ENCODE assay signal across 9 mouse cellular contexts in genomic region chr1:83746036-83746435, GRCm38 (mm10).
DNase-seq lines count a peak whose midpoint lies in the region; ATAC-seq and TF ChIP-seq lines count a peak whose summit lies in the region.
"Had no signal": no experiment of that assay in that cellular context is flagged by ENCODE, and none has a peak within 500 bp of the region (broad histone marks: within the 10 kb centered on the region; RNA-seq: fewer than 3 reads in every experiment).

No protein-coding gene starts in this region.

- no peaks in the 10 kb centered on the region for H3K27me3 ChIP-seq in forebrain, postnatal 0 days (ENCODE audit: insufficient read depth, low read length)
- H3K27me3 ChIP-seq in midbrain, embryonic 16.5 days (ENCODE audit: control insufficient read depth, insufficient read depth, low read depth, low read length), result no peaks in the 10 kb centered on the region
- H3K27me3 ChIP-seq: embryonic facial prominence, embryonic 13.5 days had no signal

- H3K4me2 ChIP-seq in forebrain, postnatal 0 days (ENCODE audit: low read depth), result no peak overlapping the region
- peak overlapping the region; percentile 6; the same call in 1 of the 2 replicates for H3K4me2 ChIP-seq in midbrain, embryonic 16.5 days (ENCODE audit: low read length)
- H3K4me2 ChIP-seq: embryonic facial prominence, embryonic 13.5 days; limb, embryonic 15.5 days had no signal

- no peaks in the 10 kb centered on the region for H3K9me3 ChIP-seq in forebrain, postnatal 0 days (ENCODE audit: low read length)
- no peaks in the 10 kb centered on the region for H3K9me3 ChIP-seq in midbrain, embryonic 16.5 days (replicated peaks; ENCODE audit: control insufficient read depth, low read length, poor library complexity, severe bottlenecking)
- H3K9me3 ChIP-seq: limb, embryonic 15.5 days had no signal

- H3K27ac ChIP-seq in forebrain, postnatal 0 days (ENCODE audit: low read depth, low read length), result peak overlapping the region; percentile 17; the same call in 1 of the 2 replicates
- H3K27ac ChIP-seq in layer of hippocampus, adult 2 months, result no peak overlapping the region
- H3K27ac ChIP-seq in midbrain, embryonic 16.5 days (ENCODE audit: low read length), result no peak overlapping the region
- H3K27ac ChIP-seq: embryonic facial prominence, embryonic 13.5 days; limb, embryonic 15.5 days had no signal

- peak; percentile 26 for DNase-seq in urinary bladder, postnatal 14 days (ENCODE audit: low spot score)
- no peak for DNase-seq in urinary bladder, postnatal 4 days (ENCODE audit: low spot score in 2 of 2)
- DNase-seq in cerebellum, adult 18-20 months, result peak; percentile 51 to 55
- DNase-seq in forebrain, postnatal 0 days, result peak; percentile 92
- DNase-seq in layer of hippocampus, adult 2 months (ENCODE audit: low spot score in 2 of 2), result peak; percentile 67 to 72

- H3K9ac ChIP-seq in forebrain, postnatal 0 days, result no peak overlapping the region
- no peak overlapping the region for H3K9ac ChIP-seq in midbrain, embryonic 16.5 days (ENCODE audit: low read depth, low read length)
- H3K9ac ChIP-seq: embryonic facial prominence, embryonic 13.5 days; limb, embryonic 15.5 days had no signal

- H3K4me3 ChIP-seq in forebrain, postnatal 0 days (ENCODE audit: low read depth, low read length), result no peak overlapping the region
- H3K4me3 ChIP-seq in layer of hippocampus, adult 2 months, result no peak overlapping the region
- no peak overlapping the region for H3K4me3 ChIP-seq in midbrain, embryonic 16.5 days (ENCODE audit: low read depth, low read length)
- H3K4me3 ChIP-seq: embryonic facial prominence, embryonic 13.5 days; limb, embryonic 15.5 days had no signal

- no peaks in the 10 kb centered on the region for H3K36me3 ChIP-seq in forebrain, postnatal 0 days (ENCODE audit: insufficient read depth)
- no peaks in the 10 kb centered on the region for H3K36me3 ChIP-seq in midbrain, embryonic 16.5 days (ENCODE audit: control insufficient read depth, insufficient read depth, low read length)
- H3K36me3 ChIP-seq: embryonic facial prominence, embryonic 13.5 days; limb, embryonic 15.5 days had no signal

- 20% methylated on average over 6 of the region's 6 CpGs for WGBS in forebrain, postnatal 0 days
- WGBS in midbrain, embryonic 16.5 days, result 21% methylated on average over 6 of the region's 6 CpGs

- no peaks in the 10 kb centered on the region for H3K4me1 ChIP-seq in forebrain, postnatal 0 days (ENCODE audit: insufficient read depth)
- H3K4me1 ChIP-seq in midbrain, embryonic 16.5 days (ENCODE audit: control insufficient read depth, insufficient read depth, low read length), result peaks cover 8% of the 10 kb centered on the region; the same call in 1 of the 2 replicates
- H3K4me1 ChIP-seq: embryonic facial prominence, embryonic 13.5 days; limb, embryonic 15.5 days had no signal

- TF ChIP-seq CTCF in forebrain, postnatal 0 days (IDR thresholded peaks at IDR 0.05; ENCODE audit: low read depth), result peak; percentile 87
- TF ChIP-seq CTCF in layer of hippocampus, adult 2 months (conservative IDR thresholded peaks at IDR 0.05), result peak; percentile 90

- ATAC-seq in forebrain, postnatal 0 days, result peak; percentile 96
- ATAC-seq in midbrain, embryonic 16.5 days, result peak; percentile 93
- ATAC-seq in activated CD4-positive, CD25-positive, alpha-beta regulatory T cell, adult 4 months, result no peak

Comparison
In these comparisons a context has a peak if more than half of its experiments do, and no peak if none do; other contexts are left out.
1. DNase-seq: peak in urinary bladder, postnatal 14 days (single experiment), cerebellum, adult 18-20 months (2 of 2), forebrain, postnatal 0 days (single experiment) and layer of hippocampus, adult 2 months (2 of 2); none in urinary bladder, postnatal 4 days (0 of 2).